26 mouse cellular contexts compared by ENCODE assay signal in genomic region chr1:21773931-21774330, GRCm38 (mm10).
DNase-seq lines count a peak whose midpoint lies in the region; ATAC-seq lines count a peak whose summit lies in the region.
"Had no signal": no experiment of that assay in that cellular context is flagged by ENCODE, and none has a peak within 500 bp of the region (broad histone marks: within the 10 kb centered on the region; RNA-seq: fewer than 3 reads in every experiment).

No protein-coding gene starts in this region.

- no peak overlapping the region for H3K4me2 ChIP-seq in forebrain, embryonic 14.5 days (ENCODE audit: low read length)
- H3K4me2 ChIP-seq in forebrain, embryonic 15.5 days (replicated peaks) = no peak overlapping the region
- H3K4me2 ChIP-seq: heart, embryonic 12.5 days; hindbrain, embryonic 12.5 days; liver, embryonic 13.5 days; midbrain, embryonic 15.5 days; neural tube, embryonic 12.5 days had no signal

- no peaks in the 10 kb centered on the region for H3K4me1 ChIP-seq in forebrain, embryonic 14.5 days (ENCODE audit: control insufficient read depth, insufficient read depth, low read length)
- no peaks in the 10 kb centered on the region for H3K4me1 ChIP-seq in forebrain, embryonic 15.5 days
- H3K4me1 ChIP-seq: embryonic facial prominence, embryonic 10.5 days; hindbrain, embryonic 12.5 days; liver, embryonic 13.5 days; midbrain, embryonic 15.5 days; neural tube, embryonic 12.5 days had no signal

- H3K9me3 ChIP-seq in forebrain, embryonic 14.5 days (replicated peaks; ENCODE audit: control insufficient read depth, low read length) = no peaks in the 10 kb centered on the region
- no peaks in the 10 kb centered on the region for H3K9me3 ChIP-seq in forebrain, embryonic 15.5 days
- H3K9me3 ChIP-seq: embryonic facial prominence, embryonic 10.5 days; heart, embryonic 12.5 days; hindbrain, embryonic 12.5 days; liver, embryonic 13.5 days; midbrain, embryonic 15.5 days; neural tube, embryonic 12.5 days had no signal

- peak; percentile 52 for DNase-seq in forebrain, embryonic 14.5 days (ENCODE audit: low spot score)
- peak; percentile 5 to 14 for DNase-seq in urinary bladder, postnatal 36 days (ENCODE audit: low spot score in 2 of 2)
- no peak for DNase-seq in urinary bladder, adult 2 months (ENCODE audit: low spot score)
- DNase-seq in lung, postnatal 14 days = peak; percentile 1
- no peak for DNase-seq in gastrocnemius, adult 18-20 months (ENCODE audit: low spot score)
- no peak for DNase-seq in c-Kit-positive CD71-positive TER-119-positive erythroid progenitor cells, embryonic 14.5 days (ENCODE audit: low spot score)
- DNase-seq: adrenal gland, postnatal 36 days; cerebellum, adult 11-12 months; gastrocnemius, postnatal 10 days; heart, adult 18-20 months; heart, postnatal 10 days; kidney, adult 18-20 months; kidney, postnatal 10 days; liver, embryonic 13.5 days; right cerebral cortex, postnatal 25 days; spleen, adult 18-20 months; thymus, postnatal 14 days had no signal

- no peaks in the 10 kb centered on the region for H3K36me3 ChIP-seq in forebrain, embryonic 14.5 days (ENCODE audit: control insufficient read depth, insufficient read depth, low read length)
- no peaks in the 10 kb centered on the region for H3K36me3 ChIP-seq in forebrain, embryonic 15.5 days
- H3K36me3 ChIP-seq: embryonic facial prominence, embryonic 10.5 days; heart, embryonic 12.5 days; hindbrain, embryonic 12.5 days; liver, embryonic 13.5 days; midbrain, embryonic 15.5 days; neural tube, embryonic 12.5 days had no signal

- ATAC-seq in forebrain, embryonic 14.5 days = peak; percentile 54; the same call in 1 of the 2 replicates
- no peak; the same call in 1 of the 2 replicates for ATAC-seq in forebrain, embryonic 15.5 days (replicated peaks)
- ATAC-seq: inflammation-experienced regulatory T-cells, adult 6 months; midbrain, embryonic 15.5 days had no signal

- no peak overlapping the region for H3K27ac ChIP-seq in forebrain, embryonic 14.5 days (ENCODE audit: low read depth, low read length)
- no peak overlapping the region for H3K27ac ChIP-seq in forebrain, embryonic 15.5 days (replicated peaks)
- H3K27ac ChIP-seq: embryonic facial prominence, embryonic 10.5 days; hindbrain, embryonic 12.5 days; left cerebral cortex, adult 2 months; liver, embryonic 13.5 days; macrophage; midbrain, embryonic 15.5 days; neural tube, embryonic 12.5 days had no signal

- no peaks in the 10 kb centered on the region for H3K27me3 ChIP-seq in forebrain, embryonic 14.5 days (replicated peaks; ENCODE audit: control insufficient read depth, insufficient read depth, low read length)
- no peaks in the 10 kb centered on the region for H3K27me3 ChIP-seq in forebrain, embryonic 15.5 days
- H3K27me3 ChIP-seq: heart, embryonic 12.5 days; hindbrain, embryonic 12.5 days; liver, embryonic 13.5 days; midbrain, embryonic 15.5 days; neural tube, embryonic 12.5 days had no signal

- H3K9ac ChIP-seq in forebrain, embryonic 14.5 days (ENCODE audit: low read length) = no peak overlapping the region
- H3K9ac ChIP-seq in forebrain, embryonic 15.5 days (replicated peaks) = no peak overlapping the region
- H3K9ac ChIP-seq: heart, embryonic 12.5 days; hindbrain, embryonic 12.5 days; liver, embryonic 13.5 days; midbrain, embryonic 15.5 days; neural tube, embryonic 12.5 days had no signal

- 69% methylated on average over 5 of the region's 5 CpGs for WGBS in forebrain, embryonic 14.5 days
- WGBS in forebrain, embryonic 15.5 days = 73% methylated on average over 5 of the region's 5 CpGs

- H3K4me3 ChIP-seq in forebrain, embryonic 14.5 days (ENCODE audit: low read depth, low read length) = no peak overlapping the region
- H3K4me3 ChIP-seq in forebrain, embryonic 15.5 days = no peak overlapping the region
- H3K4me3 ChIP-seq: embryonic facial prominence, embryonic 10.5 days; heart, embryonic 12.5 days; hindbrain, embryonic 12.5 days; left cerebral cortex, adult 2 months; liver, embryonic 13.5 days; midbrain, embryonic 15.5 days; neural tube, embryonic 12.5 days had no signal

Comparison
In these comparisons a context has a peak if more than half of its experiments do, and no peak if none do; other contexts are left out.
1. DNase-seq: peak in forebrain, embryonic 14.5 days (single experiment), urinary bladder, postnatal 36 days (2 of 2) and lung, postnatal 14 days (single experiment); none in urinary bladder, adult 2 months (single experiment), gastrocnemius, adult 18-20 months (single experiment) and c-Kit-positive CD71-positive TER-119-positive erythroid progenitor cells, embryonic 14.5 days (single experiment).